Mouse (Mus musculus) thymus, adult 2 months (tissue): ENCODE data around the gene Hoxd12. TPM values are rescaled to one million over a fixed set of nuclear protein-coding genes. Genes with fewer than 3 reads are reported as not detected.

Experiments used
- DNase-seq: peaks from one replicate; pipeline ENCODE4 v3.0.0; 2021
- H3K27ac ChIP-seq: fragments of 200-500 bp; 2 replicates; pipeline ENCODE4 v1.5.1; 2012; ENCODE audit warnings: low read length, control low read depth; ENCODE audit not compliant: control insufficient read depth, insufficient read depth
- H3K27me3 ChIP-seq: fragments of 200-500 bp; 2 replicates; pipeline ENCODE4 v1.6.1; 2012; ENCODE audit warnings: mild to moderate bottlenecking, low read length, moderate library complexity, mixed read lengths; ENCODE audit not compliant: control insufficient read depth, insufficient read depth
- H3K36me3 ChIP-seq: fragments of 200-500 bp; 2 replicates; pipeline ENCODE4 v1.6.1; 2012; ENCODE audit warnings: mild to moderate bottlenecking, low read length, moderate library complexity; ENCODE audit not compliant: control insufficient read depth, insufficient read depth
- H3K4me1 ChIP-seq: fragments of 200-500 bp; replicated peaks from 2 replicates; pipeline ENCODE4 v1.6.1; 2012; ENCODE audit warnings: low read length; ENCODE audit not compliant: control insufficient read depth, insufficient read depth
- H3K4me3 ChIP-seq: fragments of 200-500 bp; 2 replicates; pipeline ENCODE4 v1.5.1; 2012; ENCODE audit warnings: mild to moderate bottlenecking, low read length, control low read depth, moderate library complexity; ENCODE audit not compliant: control insufficient read depth, insufficient read depth
- CTCF ChIP-seq: fragments of 200-500 bp; IDR thresholded peaks from 2 replicates; pipeline ENCODE4 v1.5.1; 2012; ENCODE audit warnings: mild to moderate bottlenecking, control low read depth, low read length, moderate library complexity, borderline replicate concordance; ENCODE audit not compliant: control insufficient read depth, poor library complexity, insufficient read depth; ENCODE audit errors: extremely low read depth
- POLR2A ChIP-seq: fragments of 200-500 bp; IDR thresholded peaks from 2 replicates; pipeline ENCODE4 v1.6.1; 2012; ENCODE audit warnings: mild to moderate bottlenecking, low read length, control low read depth, moderate library complexity; ENCODE audit not compliant: control insufficient read depth, poor library complexity, insufficient read depth; ENCODE audit errors: extremely low read depth
- WGBS: fragments of 180-500 bp; shearing (Covaris S2); methylation state at CpG from one replicate; pipeline ENCODE4 v1.1.7; 2018; 5-methylcytosine and 5-hydroxymethylcytosine counted together
- polyA plus RNA-seq: library from polyadenylated mRNA; depleted of rRNA; stranded (reverse); fragments of >200 nt; gene quantifications from 2 replicates; pipeline ENCODE4 v1.2.3, GENCODE M21; 2012

Gene Hoxd12
- polyA plus RNA-seq, 1 experiment: not detected

GRCm38 (mm10) chr2:74670632-74671188 is 4.1 kb upstream of the Hoxd12 start:
- no peak overlapping the region for H3K27ac ChIP-seq
- TF ChIP-seq CTCF: no peak
- TF ChIP-seq POLR2A: no peak
- no peak for DNase-seq
- H3K36me3 ChIP-seq: no peaks in the 10 kb centered on the region
- H3K4me1 ChIP-seq: no peaks in the 10 kb centered on the region
- peaks cover 38% of the 10 kb centered on the region for H3K27me3 ChIP-seq
- H3K4me3 ChIP-seq: no peak overlapping the region
- 24% methylated on average over 3 of the region's 3 CpGs for WGBS

DNA sequence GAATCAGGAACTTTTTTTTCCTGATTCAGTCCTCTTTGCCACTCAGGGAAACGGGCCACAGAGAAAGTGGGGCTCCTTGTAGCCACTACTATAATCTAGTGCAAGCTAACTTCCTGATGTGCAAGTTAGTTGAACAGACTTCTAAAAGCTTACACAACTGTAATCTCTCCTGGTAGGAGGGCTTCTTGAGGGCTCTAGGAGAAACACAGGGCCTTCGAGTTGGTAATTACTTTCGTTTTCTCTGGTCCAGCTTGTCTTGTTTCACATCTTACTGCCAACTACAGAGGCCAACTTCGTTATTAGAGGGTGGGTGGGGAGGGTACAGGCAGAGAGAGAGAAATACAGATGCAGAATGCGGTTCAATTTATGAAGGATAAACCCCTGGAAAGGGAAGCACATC is 3.0 kb upstream of the Hoxd12 start:
- H3K4me3 ChIP-seq: no peak overlapping the region
- H3K27me3 ChIP-seq: peaks cover 43% of the 10 kb centered on the region
- no peak for DNase-seq
- no peaks in the 10 kb centered on the region for H3K4me1 ChIP-seq
- WGBS: 31% methylated on average over 5 of the region's 5 CpGs
- TF ChIP-seq CTCF (no peak), POLR2A (no peak)
- no peaks in the 10 kb centered on the region for H3K36me3 ChIP-seq
- H3K27ac ChIP-seq: no peak overlapping the region

GRCm38 (mm10) chr2:74672481-74673362 is 2.1 kb upstream of the Hoxd12 start:
- H3K4me3 ChIP-seq: no peak overlapping the region
- peaks cover 40% of the 10 kb centered on the region for H3K27me3 ChIP-seq
- WGBS: 6% methylated on average over 40 of the region's 40 CpGs
- no peak overlapping the region for H3K27ac ChIP-seq
- no peaks in the 10 kb centered on the region for H3K36me3 ChIP-seq
- TF ChIP-seq POLR2A (no peak), CTCF (peak; percentile 62; the same call in 1 of the 2 replicates)
- DNase-seq: peak; percentile 30
- H3K4me1 ChIP-seq: no peaks in the 10 kb centered on the region

DNA sequence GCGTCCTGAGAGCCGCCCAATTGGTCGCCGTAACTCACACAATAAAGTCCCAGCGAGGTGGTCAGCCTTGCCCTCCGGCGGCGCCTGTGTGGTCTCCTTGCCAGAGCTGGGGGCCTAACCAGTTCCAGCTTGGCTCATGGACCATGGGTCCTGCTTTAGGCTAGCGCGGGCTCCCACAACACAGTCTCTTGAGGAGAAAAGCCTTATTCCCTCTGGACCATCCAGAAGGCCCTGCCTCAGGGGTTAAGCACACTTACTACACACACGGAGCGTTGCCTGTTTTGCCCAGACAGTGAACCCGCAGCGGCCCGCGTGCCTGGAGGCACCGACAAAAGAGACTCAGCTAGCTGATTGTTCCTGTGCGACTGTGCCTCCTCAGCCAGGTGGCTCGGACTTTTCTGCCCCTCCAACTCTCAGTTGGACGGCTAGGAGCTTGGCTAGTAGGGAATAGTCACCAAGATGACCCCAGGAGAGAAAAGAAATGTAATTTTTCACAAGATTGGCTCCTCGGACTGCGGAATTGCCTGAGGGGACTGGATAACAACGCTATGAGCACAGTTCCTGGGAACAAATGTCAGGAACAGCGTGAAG is 883 bp upstream of the Hoxd12 start:
- Histone ChIP-seq H3K4me1 (no peaks in the 10 kb centered on the region), H3K27me3 (peaks cover 37% of the 10 kb centered on the region), H3K4me3 (no peak overlapping the region), H3K36me3 (no peaks in the 10 kb centered on the region), H3K27ac (no peak overlapping the region)
- TF ChIP-seq CTCF (no peak), POLR2A (no peak)
- WGBS: 10% methylated on average over 24 of the region's 24 CpGs
- DNase-seq: no peak

DNA sequence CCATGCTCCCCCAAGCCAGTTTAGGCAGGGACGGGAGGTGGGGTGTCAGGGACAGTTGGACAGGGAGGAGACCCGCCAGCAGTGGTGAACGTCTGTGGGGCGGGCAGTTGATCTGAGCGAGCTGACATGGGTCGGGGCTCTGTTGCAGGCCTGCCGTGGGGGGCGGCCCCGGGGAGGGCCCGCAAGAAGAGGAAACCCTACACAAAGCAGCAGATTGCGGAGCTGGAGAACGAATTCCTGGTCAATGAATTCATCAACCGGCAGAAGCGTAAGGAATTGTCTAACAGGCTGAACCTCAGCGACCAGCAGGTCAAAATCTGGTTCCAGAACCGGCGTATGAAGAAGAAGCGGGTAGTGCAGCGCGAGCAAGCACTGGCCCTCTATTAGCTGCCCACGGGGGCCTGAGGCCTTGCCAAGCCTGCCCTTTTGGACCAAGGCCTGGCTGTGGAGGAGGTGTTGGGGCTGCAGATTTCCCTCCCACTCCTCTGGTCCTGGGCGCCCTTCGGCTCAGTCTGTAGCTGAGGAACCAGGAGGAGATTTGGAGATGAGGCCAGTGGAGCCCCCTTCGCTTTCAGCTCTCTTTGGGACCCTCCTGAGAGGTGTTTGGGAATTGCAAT is 961 bp downstream of the Hoxd12 start:
- WGBS: 19% methylated on average over 24 of the region's 24 CpGs
- Histone ChIP-seq H3K36me3 (no peaks in the 10 kb centered on the region), H3K27ac (no peak overlapping the region), H3K4me1 (no peaks in the 10 kb centered on the region), H3K4me3 (no peak overlapping the region), H3K27me3 (peaks cover 40% of the 10 kb centered on the region)
- TF ChIP-seq CTCF (no peak), POLR2A (no peak)
- DNase-seq: no peak

DNA sequence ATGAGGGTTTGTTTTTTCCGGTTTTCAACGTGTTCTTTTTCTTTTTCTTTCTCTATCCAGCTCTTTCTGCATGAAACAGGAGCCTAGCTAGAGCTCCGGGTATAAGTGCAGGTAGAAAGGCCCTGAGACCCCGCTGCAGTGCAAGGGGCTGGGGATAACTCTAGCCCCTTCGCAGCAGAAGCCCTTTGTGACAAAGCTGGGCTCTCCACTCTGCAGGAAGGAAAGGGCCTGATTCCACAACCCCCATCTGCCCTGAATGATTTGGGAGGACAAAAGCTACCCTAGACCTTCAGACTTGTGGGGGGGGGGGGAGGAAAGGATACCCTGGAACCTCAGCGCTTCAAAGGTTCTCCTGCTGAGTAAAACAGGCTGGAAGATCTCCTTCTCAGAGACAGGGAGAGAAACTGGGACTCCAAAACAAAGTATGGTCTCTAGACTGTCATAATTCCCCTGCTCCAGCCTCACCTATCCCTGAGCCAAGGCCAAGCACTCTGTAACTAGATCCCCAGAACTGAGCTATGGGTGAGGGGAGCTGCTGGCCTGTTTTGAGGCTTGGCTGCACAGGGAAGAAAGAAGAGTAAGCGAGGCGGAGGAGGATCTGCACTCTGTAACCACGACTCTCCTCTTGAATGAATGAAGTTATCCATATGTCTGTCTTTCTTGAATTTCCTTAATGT is 1.7 kb downstream of the Hoxd12 start:
- H3K4me3 ChIP-seq: no peak overlapping the region
- 13% methylated on average over 9 of the region's 9 CpGs for WGBS
- no peaks in the 10 kb centered on the region for H3K36me3 ChIP-seq
- H3K4me1 ChIP-seq: no peaks in the 10 kb centered on the region
- no peak for DNase-seq
- H3K27ac ChIP-seq: no peak overlapping the region
- no peak for TF ChIP-seq CTCF
- TF ChIP-seq POLR2A: no peak
- peaks cover 40% of the 10 kb centered on the region for H3K27me3 ChIP-seq
